Mouse (Mus musculus) ZHBTc4 (cell line): ENCODE measurements around the gene 1300017J02Rik.

Experiments used
- DNase-seq: peaks from one replicate; pipeline ENCODE4 v3.0.0-alpha.2; 2011; ENCODE audit warnings: low read depth, low spot score

Gene 1300017J02Rik

GRCm38 (mm10) chr9:103214281-103214680 lies 90.6 kb downstream of the 1300017J02Rik start:
- no peak for DNase-seq

- no peak for DNase-seq
These were observed 91.3 kb downstream of the 1300017J02Rik start for GRCm38 (mm10) chr9:103213631-103214030.

- DNase-seq: peak; percentile 19
These were observed 92.0 kb downstream of the 1300017J02Rik start for GRCm38 (mm10) chr9:103212654-103213420.

GRCm38 (mm10) chr9:103208802-103209423 lies 96.0 kb downstream of the 1300017J02Rik start:
- peak; percentile 29 for DNase-seq

- DNase-seq: peak; percentile 91
These were observed 97.0 kb downstream of the 1300017J02Rik start for GRCm38 (mm10) chr9:103207846-103208245.

- no peak for DNase-seq
These were observed 99.1 kb downstream of the 1300017J02Rik start for GRCm38 (mm10) chr9:103205786-103206185.

- peak; percentile 95 for DNase-seq
These were observed 103.2 kb downstream of the 1300017J02Rik start, which contains the start of gene Srprb for GRCm38 (mm10) chr9:103201561-103202260. TSS of gene Srprb (minus strand) at chr9:103202137.
